Mouse (Mus musculus) cerebellum, adult 11 months (tissue): ENCODE data around the gene Dixdc1.

ENCODE experiments used
- DNase-seq: peaks from one replicate; pipeline ENCODE4 v3.0.0; 2022

Gene Dixdc1

GRCm38 (mm10) chr9:50738914-50739870 is at the start of gene Dixdc1:
TSS of gene Dixdc1 (minus strand) at chr9:50739517.
- DNase-seq = peak; percentile 81

GRCm38 (mm10) chr9:50782155-50782554 is 42.8 kb upstream of the Dixdc1 start:
- no peak for DNase-seq

- DNase-seq = no peak
These were observed 36.9 kb upstream of the Dixdc1 start for GRCm38 (mm10) chr9:50776162-50776760.

GRCm38 (mm10) chr9:50775662-50776126 is 36.4 kb upstream of the Dixdc1 start:
- DNase-seq = no peak

- peak; percentile 88 for DNase-seq
These were observed 35.8 kb upstream of the Dixdc1 start, which contains the start of the genes Alg9 and 1110032A03Rik for GRCm38 (mm10) chr9:50774991-50775612. TSS of gene Alg9 (plus strand) at chr9:50775019. TSS of gene 1110032A03Rik (minus strand) at chr9:50775520.

- DNase-seq = no peak
These were observed 34.7 kb upstream of the Dixdc1 start for GRCm38 (mm10) chr9:50774026-50774462.

GRCm38 (mm10) chr9:50770011-50770410 is 30.7 kb upstream of the Dixdc1 start:
- no peak for DNase-seq

- DNase-seq = peak; percentile 98
These were observed 29.0 kb upstream of the Dixdc1 start, which contains the start of gene Fdxacb1 for GRCm38 (mm10) chr9:50768107-50769002. TSS of gene Fdxacb1 (plus strand) at chr9:50768236.

- no peak for DNase-seq
These were observed 28.3 kb upstream of the Dixdc1 start for GRCm38 (mm10) chr9:50767531-50768106.

GRCm38 (mm10) chr9:50763331-50763730 is 24.0 kb upstream of the Dixdc1 start:
- no peak for DNase-seq

- no peak for DNase-seq
These were observed 22.4 kb upstream of the Dixdc1 start for GRCm38 (mm10) chr9:50761520-50762243.

GRCm38 (mm10) chr9:50756711-50757110 is 17.4 kb upstream of the Dixdc1 start:
- no peak for DNase-seq

GRCm38 (mm10) chr9:50753947-50754346 is 14.6 kb upstream of the Dixdc1 start:
- no peak for DNase-seq

GRCm38 (mm10) chr9:50752784-50753615 is 13.7 kb upstream of the Dixdc1 start:
- DNase-seq = peak; percentile 56

GRCm38 (mm10) chr9:50752054-50752602 is 12.8 kb upstream of the Dixdc1 start, which contains the start of gene Hspb2:
TSS of gene Hspb2 (minus strand) at chr9:50752354.
- no peak for DNase-seq

GRCm38 (mm10) chr9:50751323-50751722 is 12.0 kb upstream of the Dixdc1 start, which contains the start of gene Cryab:
TSS of gene Cryab (plus strand) at chr9:50751325.
- no peak for DNase-seq

GRCm38 (mm10) chr9:50750706-50751105 is 11.4 kb upstream of the Dixdc1 start:
- DNase-seq = no peak

- DNase-seq = no peak
These were observed 6.9 kb upstream of the Dixdc1 start, which contains the start of gene 2310030G06Rik for GRCm38 (mm10) chr9:50746214-50746677. TSS of gene 2310030G06Rik (minus strand) at chr9:50746536.

- no peak for DNase-seq
These were observed 6.5 kb upstream of the Dixdc1 start for GRCm38 (mm10) chr9:50745806-50746205.
